Mouse (Mus musculus) midbrain, embryonic 14.5 days (tissue): Measurements from ENCODE around the gene Gcn1l1. TPM values are rescaled to one million over a fixed set of nuclear protein-coding genes. Genes with fewer than 3 reads are reported as not detected.
"Not testable (repeated sequence)": the region's sequence is repeated elsewhere in the genome, so short reads cannot be mapped to it uniquely, and the experiment has no call there.

Source experiments
- ATAC-seq: fragments of 200-750 bp; cut with Nextera tagmentation; 2 replicates; pipeline ENCODE4 v1.8.0; 2017; ENCODE audit warnings: moderate number of reproducible peaks, moderate library complexity; ENCODE audit not compliant: low FRiP score, low TSS enrichment
- DNase-seq: peaks from one replicate; pipeline ENCODE4 v3.0.0-alpha.2; 2015
- H3K27ac ChIP-seq: fragments of 300-500 bp; sonication (generic); replicated peaks from 2 replicates; pipeline ENCODE4 v1.5.1; 2014; ENCODE audit warnings: mild to moderate bottlenecking, low read depth, low read length, moderate library complexity
- H3K27me3 ChIP-seq: fragments of 300-500 bp; sonication (generic); 2 replicates; pipeline ENCODE4 v1.6.1; 2014; ENCODE audit warnings: low read length, control low read depth, mixed read lengths; ENCODE audit not compliant: control insufficient read depth, insufficient read depth
- H3K36me3 ChIP-seq: fragments of 300-500 bp; sonication (generic); 2 replicates; pipeline ENCODE4 v1.6.1; 2014; ENCODE audit warnings: low read length, control low read depth; ENCODE audit not compliant: control insufficient read depth, insufficient read depth
- H3K4me1 ChIP-seq: fragments of 300-500 bp; sonication (generic); 2 replicates; pipeline ENCODE4 v1.6.1; 2014; ENCODE audit warnings: mild to moderate bottlenecking, antibody characterized with exemption, low read length, control low read depth; ENCODE audit not compliant: control insufficient read depth, insufficient read depth
- H3K4me2 ChIP-seq: fragments of 300-500 bp; sonication (generic); 2 replicates; pipeline ENCODE4 v1.6.1; 2014; ENCODE audit warnings: mild to moderate bottlenecking, low read length, moderate library complexity
- H3K4me3 ChIP-seq: fragments of 300-500 bp; sonication (generic); replicated peaks from 2 replicates; pipeline ENCODE4 v1.5.1; 2014; ENCODE audit warnings: low read depth, low read length
- H3K9ac ChIP-seq: fragments of 300-500 bp; sonication (generic); replicated peaks from 2 replicates; pipeline ENCODE4 v1.6.1; 2014; ENCODE audit warnings: mild to moderate bottlenecking, low read length, moderate library complexity
- H3K9me3 ChIP-seq: fragments of 300-500 bp; sonication (generic); 2 replicates; pipeline ENCODE4 v1.6.1; 2016; ENCODE audit warnings: low read length, control low read depth, mixed read lengths; ENCODE audit not compliant: control insufficient read depth
- WGBS: fragments of 180-500 bp; shearing (Covaris S2); extraction: QIAGEN DNeasy Blood & Tissue Kit; methylation state at CpG from one replicate; pipeline ENCODE4 v1.1.7; 2014; 5-methylcytosine and 5-hydroxymethylcytosine counted together
- polyA plus RNA-seq: library from polyadenylated mRNA; unstranded; fragments of >200 nt; fragmentation: Nextera tagmentation; extraction: Ambion mirVana; gene quantifications from 2 replicates; pipeline ENCODE4 v1.2.1, GENCODE M21; 2014

Gcn1l1 gene
- polyA plus RNA-seq, 1 experiment from 2014 or later: 51.2 TPM

DNA sequence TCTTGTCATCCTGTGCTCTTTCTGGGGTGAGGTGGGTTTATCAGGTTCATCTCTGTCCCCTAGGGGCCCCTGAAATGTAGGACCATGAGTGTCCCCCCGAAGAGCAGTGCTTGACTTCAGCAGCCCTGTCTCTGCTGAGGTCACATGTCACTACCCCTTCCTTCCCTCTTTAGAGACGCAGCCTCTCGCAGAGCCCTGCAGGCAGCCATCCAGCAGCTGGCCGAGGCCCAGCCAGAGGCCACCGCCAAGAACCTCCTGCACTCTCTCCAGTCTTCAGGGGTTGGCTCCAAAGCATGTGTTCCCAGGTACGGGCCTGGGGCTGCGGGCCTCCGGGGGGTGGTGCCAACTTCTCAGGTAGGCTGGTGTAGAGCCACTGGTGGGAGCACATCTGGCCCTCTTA, 9.9 kb downstream of the Gcn1l1 start:
- no peak for ATAC-seq
- Histone ChIP-seq H3K9ac (no peak overlapping the region), H3K4me1 (no peaks in the 10 kb centered on the region), H3K27me3 (no peaks in the 10 kb centered on the region), H3K4me3 (no peak overlapping the region), H3K4me2 (no peak overlapping the region), H3K27ac (no peak overlapping the region), H3K36me3 (peaks cover 83% of the 10 kb centered on the region), H3K9me3 (no peaks in the 10 kb centered on the region)
- DNase-seq: no peak
- 93% methylated on average over 8 of the region's 8 CpGs for WGBS

DNA sequence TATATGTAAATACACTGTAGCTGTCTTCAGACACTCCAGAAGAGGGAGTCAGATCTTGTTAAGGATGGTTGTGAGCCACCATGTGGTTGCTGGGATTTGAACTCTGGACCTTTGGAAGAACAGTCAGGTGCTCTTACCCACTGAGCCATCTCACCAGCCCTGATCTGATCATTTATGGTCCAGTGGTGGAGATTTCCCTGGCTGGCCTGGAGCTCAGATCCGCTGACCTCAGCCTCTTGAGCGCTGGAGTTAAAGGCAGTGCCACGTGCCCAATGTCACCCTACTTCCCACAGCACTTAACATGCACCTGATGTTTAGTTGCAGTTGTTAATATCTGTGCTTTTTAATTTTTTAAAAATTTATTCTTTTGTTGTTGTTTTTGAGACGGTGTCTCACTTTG, 12.6 kb downstream of the Gcn1l1 start:
- not testable (repeated sequence) for H3K4me2 ChIP-seq, DNase-seq, H3K4me3 ChIP-seq, H3K4me1 ChIP-seq, H3K27me3 ChIP-seq, H3K9me3 ChIP-seq, H3K27ac ChIP-seq, H3K9ac ChIP-seq, ATAC-seq
- H3K36me3 ChIP-seq: peaks cover 94% of the 10 kb centered on the region
- WGBS: 97% methylated on average over 4 of the region's 4 CpGs

DNA sequence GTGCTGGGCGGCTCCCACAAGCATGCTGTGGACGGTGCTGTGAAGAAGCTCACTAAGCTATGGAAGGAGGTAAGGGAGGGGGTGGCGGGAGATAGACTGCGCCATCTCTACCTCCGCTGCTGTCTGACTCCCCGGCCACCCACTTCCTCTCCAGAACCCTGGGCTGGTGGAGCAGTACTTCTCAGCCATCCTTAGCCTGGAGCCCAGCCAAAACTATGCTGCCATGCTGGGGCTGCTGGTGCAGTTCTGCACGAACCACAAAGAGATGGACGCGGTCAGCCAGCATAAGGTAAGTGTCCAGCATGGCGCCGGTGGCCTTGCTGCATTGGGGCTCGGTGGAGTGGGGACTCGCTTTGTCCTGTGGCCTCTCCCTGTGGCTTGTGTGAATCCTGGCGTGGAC, 13.9 kb downstream of the Gcn1l1 start:
- no peak for ATAC-seq

DNA sequence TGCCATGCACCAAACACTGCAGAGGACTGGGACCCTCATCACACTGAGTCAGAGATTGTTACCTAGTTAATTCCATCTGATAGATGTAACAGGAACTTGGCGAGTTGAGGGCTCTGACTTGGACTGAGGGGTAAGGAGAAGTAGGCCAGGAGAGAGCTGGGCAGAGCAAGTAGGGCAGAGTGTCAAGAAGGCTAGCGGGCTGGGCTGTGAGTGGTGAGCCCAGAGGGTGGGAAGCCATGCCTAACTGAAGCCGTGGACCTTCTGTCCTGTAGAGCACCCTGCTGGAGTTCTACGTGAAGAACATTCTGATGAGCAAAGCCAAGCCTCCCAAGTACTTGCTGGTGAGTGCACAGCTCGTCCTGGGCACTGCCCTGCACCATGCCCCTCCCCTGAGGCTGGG, 14.3 kb downstream of the Gcn1l1 start:
- Histone ChIP-seq H3K27ac (no peak overlapping the region), H3K27me3 (no peaks in the 10 kb centered on the region), H3K9ac (no peak overlapping the region), H3K4me1 (no peaks in the 10 kb centered on the region), H3K9me3 (peaks cover 11% of the 10 kb centered on the region), H3K4me3 (no peak overlapping the region), H3K4me2 (no peak overlapping the region), H3K36me3 (peaks cover 97% of the 10 kb centered on the region)
- WGBS: 95% methylated on average over 5 of the region's 5 CpGs
- ATAC-seq: no peak
- no peak for DNase-seq

More for the DNA sequence above, 13.9 kb downstream of the Gcn1l1 start:
- Histone ChIP-seq H3K27ac (no peak overlapping the region), H3K27me3 (no peaks in the 10 kb centered on the region), H3K4me2 (no peak overlapping the region), H3K4me3 (no peak overlapping the region), H3K9ac (no peak overlapping the region), H3K9me3 (peaks cover 11% of the 10 kb centered on the region), H3K4me1 (no peaks in the 10 kb centered on the region), H3K36me3 (peaks cover 96% of the 10 kb centered on the region)
- WGBS: 96% methylated on average over 14 of the region's 14 CpGs
- no peak for DNase-seq

DNA sequence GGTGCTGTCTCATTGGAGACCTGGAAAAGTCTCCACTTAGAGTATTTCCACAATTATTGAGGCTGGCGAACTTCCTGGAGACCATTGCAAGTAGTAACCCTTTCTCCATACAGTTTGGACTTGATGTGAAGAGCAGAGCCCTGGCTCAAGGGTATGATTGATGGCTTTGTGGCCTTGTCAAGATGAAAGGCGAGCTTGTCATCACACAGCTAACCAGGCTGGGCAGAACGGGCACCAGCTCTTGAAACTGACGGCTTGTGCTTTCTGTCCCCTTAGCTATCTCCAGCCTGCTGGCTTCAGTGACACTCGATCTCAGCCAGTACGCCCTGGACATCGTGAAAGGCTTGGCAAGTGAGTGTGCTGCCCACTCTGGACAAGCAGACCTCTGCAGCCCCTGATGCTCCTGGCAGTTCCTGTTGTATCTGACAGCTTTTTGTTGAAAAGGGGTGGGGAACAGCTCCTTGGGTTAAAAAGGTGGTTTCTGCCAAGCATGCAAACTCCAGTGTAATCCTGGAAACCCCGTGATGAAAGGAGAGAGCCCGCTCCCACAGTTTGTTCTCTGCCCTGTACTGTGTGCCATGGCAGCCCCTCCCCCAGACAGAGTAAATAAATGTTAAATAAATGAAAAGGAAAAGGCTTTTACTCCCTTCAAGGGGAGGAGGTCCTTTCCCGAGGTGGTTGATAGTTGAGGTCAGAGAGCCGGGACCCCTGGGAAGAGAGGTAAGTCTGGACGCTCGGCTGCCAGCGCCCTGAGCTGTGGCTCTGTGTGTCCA, 15.4 kb downstream of the Gcn1l1 start:
- WGBS: 95% methylated on average over 14 of the region's 14 CpGs
- ATAC-seq: no peak

DNA sequence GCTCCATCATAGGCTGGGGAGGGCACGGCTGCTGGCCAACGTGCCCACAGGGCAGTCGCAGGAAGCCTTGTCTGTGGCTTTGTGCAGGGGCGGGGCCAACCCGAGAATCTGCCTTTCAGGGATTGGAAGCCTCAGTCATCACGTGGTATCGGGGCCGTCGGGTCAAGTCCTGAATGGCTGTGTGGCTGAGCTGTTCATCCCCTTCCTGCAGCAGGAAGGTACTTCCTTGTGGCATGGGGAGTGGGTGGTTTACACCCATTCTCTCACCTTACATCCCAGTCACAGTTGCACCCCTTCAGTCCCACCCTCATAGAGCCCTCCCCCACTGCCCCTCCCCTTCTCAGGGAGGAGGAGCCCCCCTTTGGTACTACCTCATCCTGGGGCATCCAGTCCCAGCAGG, 16.6 kb downstream of the Gcn1l1 start:
- Histone ChIP-seq H3K4me3 (no peak overlapping the region), H3K27ac (no peak overlapping the region), H3K36me3 (peaks cover 99% of the 10 kb centered on the region), H3K4me1 (no peaks in the 10 kb centered on the region), H3K9me3 (peaks cover 11% of the 10 kb centered on the region), H3K4me2 (no peak overlapping the region), H3K27me3 (no peaks in the 10 kb centered on the region), H3K9ac (no peak overlapping the region)
- ATAC-seq (no peak), DNase-seq (no peak)
- WGBS: 98% methylated on average over 9 of the region's 9 CpGs

More for the DNA sequence above, 15.4 kb downstream of the Gcn1l1 start:
- no peak overlapping the region for H3K4me2 ChIP-seq
- peaks cover 11% of the 10 kb centered on the region for H3K9me3 ChIP-seq
- no peak overlapping the region for H3K9ac ChIP-seq
- H3K4me1 ChIP-seq: no peaks in the 10 kb centered on the region
- peaks cover 97% of the 10 kb centered on the region for H3K36me3 ChIP-seq
- no peak overlapping the region for H3K27ac ChIP-seq
- no peaks in the 10 kb centered on the region for H3K27me3 ChIP-seq
- H3K4me3 ChIP-seq: no peak overlapping the region
- no peak for DNase-seq

DNA sequence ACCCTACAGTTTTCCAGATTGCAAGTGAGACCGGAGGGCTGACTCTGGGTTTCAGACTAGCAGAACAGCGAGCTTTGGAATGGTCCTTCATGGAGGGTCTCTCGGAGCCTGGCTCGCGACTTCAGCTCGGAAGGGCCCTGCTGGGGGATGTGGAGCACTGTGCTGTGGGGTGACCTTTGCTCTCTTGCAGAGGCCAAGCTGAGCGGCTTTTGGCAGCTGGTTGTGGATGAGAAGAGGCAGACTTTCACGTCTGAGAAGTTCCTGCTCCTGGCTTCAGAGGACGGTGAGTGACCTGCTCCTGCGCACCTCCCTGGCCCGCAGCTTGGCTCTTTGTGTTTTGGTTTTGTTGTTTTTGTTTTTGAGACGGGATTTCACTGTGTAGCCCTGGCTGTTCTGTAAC, 20.6 kb downstream of the Gcn1l1 start:
- Histone ChIP-seq H3K27me3 (no peaks in the 10 kb centered on the region), H3K36me3 (peaks cover 98% of the 10 kb centered on the region), H3K4me2 (no peak overlapping the region), H3K9ac (no peak overlapping the region), H3K4me3 (no peak overlapping the region), H3K4me1 (no peaks in the 10 kb centered on the region), H3K9me3 (peaks cover 11% of the 10 kb centered on the region), H3K27ac (no peak overlapping the region)
- 92% methylated on average over 12 of the region's 12 CpGs for WGBS
- ATAC-seq (no peak), DNase-seq (no peak)

DNA sequence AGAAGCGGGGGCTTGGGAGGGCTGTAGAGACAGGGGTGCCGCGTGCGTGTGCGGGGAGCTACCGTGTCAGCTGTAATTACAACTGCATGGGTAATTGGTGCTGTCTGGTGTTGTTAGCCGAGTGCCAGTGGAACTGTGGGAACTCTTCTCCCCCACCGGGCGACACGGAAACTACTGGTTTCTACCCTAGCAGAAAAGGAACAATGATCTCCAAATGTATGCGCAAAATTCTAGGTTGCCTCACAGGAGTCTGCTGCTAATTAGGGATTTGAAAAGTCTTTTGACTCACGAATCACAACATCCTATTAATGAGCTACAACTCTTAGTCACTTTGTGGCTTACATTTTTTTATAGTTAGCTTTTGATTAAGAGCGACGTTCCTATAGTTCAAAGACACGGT, 21.1 kb downstream of the Gcn1l1 start:
- ATAC-seq (no peak), DNase-seq (peak; percentile 5)
- Histone ChIP-seq H3K4me3 (no peak overlapping the region), H3K9ac (no peak overlapping the region), H3K4me2 (no peak overlapping the region), H3K27ac (no peak overlapping the region), H3K9me3 (peaks cover 11% of the 10 kb centered on the region), H3K27me3 (no peaks in the 10 kb centered on the region), H3K36me3 (peaks cover 98% of the 10 kb centered on the region), H3K4me1 (no peaks in the 10 kb centered on the region)
- WGBS: 72% methylated on average over 15 of the region's 15 CpGs

DNA sequence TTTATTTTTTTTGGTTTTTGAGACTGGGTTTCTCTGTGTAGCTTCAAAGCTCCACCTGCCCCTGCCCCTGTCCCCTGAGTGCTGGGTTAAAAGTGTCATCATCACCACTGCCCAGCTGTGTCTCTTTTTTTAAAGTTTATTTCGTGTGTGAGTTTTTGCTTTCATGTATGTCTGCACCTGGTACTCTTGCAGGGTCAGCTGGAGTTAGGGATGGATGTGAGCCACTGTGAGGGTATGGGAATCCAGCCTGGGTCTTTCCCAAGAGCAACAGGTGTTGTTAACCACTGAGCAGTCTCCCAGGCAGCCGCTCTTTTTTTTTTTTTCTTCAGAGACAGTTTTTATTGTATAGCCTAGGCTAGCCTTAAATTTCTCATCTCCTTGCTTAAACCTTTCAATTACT, 21.7 kb downstream of the Gcn1l1 start:
- no peak overlapping the region for H3K4me3 ChIP-seq
- H3K9me3 ChIP-seq: peaks cover 11% of the 10 kb centered on the region
- ATAC-seq: no peak
- H3K4me1 ChIP-seq: no peaks in the 10 kb centered on the region
- peaks cover 98% of the 10 kb centered on the region for H3K36me3 ChIP-seq
- no peak overlapping the region for H3K4me2 ChIP-seq
- no peak overlapping the region for H3K9ac ChIP-seq
- no peak overlapping the region for H3K27ac ChIP-seq
- WGBS: 94% methylated on average over 2 of the region's 2 CpGs
- no peaks in the 10 kb centered on the region for H3K27me3 ChIP-seq
- DNase-seq: no peak
